Mouse (Mus musculus) small intestine, adult 2 months (tissue): ENCODE results near the gene Neb.

Source experiments
- CTCF ChIP-seq: fragments of 200-500 bp; IDR thresholded peaks from 2 replicates; pipeline ENCODE4 v1.5.1; 2012; ENCODE audit warnings: low read depth, mild to moderate bottlenecking, control low read depth, inconsistent platforms, low read length, moderate library complexity, mixed read lengths; ENCODE audit not compliant: insufficient replicate concordance, insufficient read length; ENCODE audit errors: extremely low read depth
- POLR2A ChIP-seq: fragments of 200-500 bp; IDR thresholded peaks from 2 replicates; pipeline ENCODE4 v1.6.1; 2012; ENCODE audit warnings: low read depth, mild to moderate bottlenecking, control low read depth, inconsistent platforms, low read length, moderate library complexity

- TF ChIP-seq POLR2A (no peak), CTCF (no peak)
Measured at GRCm38 (mm10) chr2:52315737-52316136, 62.5 kb downstream of the Neb start.
